Mouse (Mus musculus) lung, postnatal 0 days (tissue): ENCODE data around the gene Ugt1a10.

ENCODE experiments used
- CTCF ChIP-seq: IDR thresholded peaks from 2 replicates; pipeline ENCODE4 v1.5.1; 2016; ENCODE audit warnings: antibody characterized with exemption, mild to moderate bottlenecking
- EP300 ChIP-seq: IDR thresholded peaks from 2 replicates; pipeline ENCODE4 v1.6.1; 2016; ENCODE audit warnings: antibody characterized with exemption, mild to moderate bottlenecking, control low read depth

DNA sequence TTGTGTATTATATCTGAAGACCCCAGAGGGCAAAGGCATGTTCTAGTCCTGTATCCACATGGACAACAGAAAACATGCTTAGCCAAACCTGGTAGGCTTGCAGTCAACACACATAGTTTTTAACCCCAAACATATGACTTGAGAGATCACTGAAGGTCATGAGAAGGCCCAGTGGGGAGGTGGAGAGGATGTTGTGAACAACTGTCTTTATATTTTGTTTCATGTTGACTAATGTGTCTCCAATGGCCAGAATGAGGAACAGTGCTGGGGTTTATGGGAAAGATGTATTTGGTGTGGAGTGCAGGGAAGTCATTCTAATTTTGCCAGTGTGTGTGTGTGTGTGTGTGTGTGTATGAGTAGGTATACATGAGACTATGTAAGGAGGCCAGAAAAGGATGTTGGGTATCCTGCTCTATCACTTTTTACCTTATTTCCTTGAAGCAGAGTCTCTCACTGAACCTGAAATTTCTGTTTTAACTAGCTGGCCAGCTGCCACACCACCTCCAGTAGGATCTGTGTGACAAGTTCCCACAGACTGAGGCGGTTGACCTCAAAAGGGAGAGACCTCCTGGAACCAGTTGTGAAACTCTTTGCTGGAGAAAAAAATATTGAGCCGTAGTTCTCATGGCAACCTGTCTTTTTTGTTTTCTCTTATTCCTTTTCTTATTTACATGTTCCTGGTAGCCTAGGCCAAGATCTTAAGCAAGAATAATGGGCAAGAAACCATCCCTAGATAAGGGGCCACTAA lies 169.0 kb downstream of the Ugt1a10 start:
- TF ChIP-seq CTCF = no peak
- no peak for TF ChIP-seq EP300
